Mouse (Mus musculus) ovary, postnatal 10 days (tissue): Measurements from ENCODE around the gene Rp2.

Experiments used
- DNase-seq: peaks from one replicate; pipeline ENCODE4 v3.0.0; 2022; ENCODE audit warnings: low spot score

Rp2 gene

DNA sequence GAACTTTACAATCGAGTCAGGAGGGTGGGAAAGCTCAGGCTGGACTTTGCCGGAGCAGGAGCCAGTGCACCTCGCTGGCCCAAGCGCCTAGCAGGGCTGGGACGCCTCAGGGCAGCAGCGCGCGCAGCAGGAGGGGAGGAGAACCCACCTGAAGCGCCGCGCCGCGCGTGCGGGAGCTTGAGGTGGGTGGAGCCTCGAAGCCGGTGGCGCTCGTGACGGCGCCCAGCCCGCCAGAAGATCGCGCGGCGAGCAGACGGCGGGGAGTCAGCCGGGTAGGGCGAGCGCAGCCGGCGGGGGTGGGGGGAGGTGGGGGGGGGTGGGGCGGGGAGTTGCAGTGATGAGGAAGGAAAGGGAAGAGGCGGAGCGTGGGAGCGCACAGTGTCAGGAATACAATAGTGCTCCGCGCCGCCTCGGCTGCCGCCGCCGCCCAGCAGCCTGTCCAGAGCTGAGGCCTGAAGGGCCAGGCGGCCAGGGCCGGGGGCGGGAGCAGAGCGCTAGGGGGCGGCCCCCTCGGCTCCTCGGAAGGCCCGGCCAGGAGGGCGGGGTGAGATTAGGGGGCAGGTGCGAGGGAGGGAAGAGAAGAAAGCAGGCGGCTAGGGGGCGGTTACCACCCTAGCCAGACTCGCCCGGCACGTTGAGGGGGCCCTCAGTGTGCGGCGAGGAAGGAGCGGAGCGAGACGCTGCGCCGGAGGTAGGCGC, 61.0 kb downstream of the Rp2 start, which contains the start of gene Jade3:
TSS of gene Jade3 (plus strand) at position 549 of the 699 bp plus-strand sequence.
- peak; percentile 43 for DNase-seq

DNA sequence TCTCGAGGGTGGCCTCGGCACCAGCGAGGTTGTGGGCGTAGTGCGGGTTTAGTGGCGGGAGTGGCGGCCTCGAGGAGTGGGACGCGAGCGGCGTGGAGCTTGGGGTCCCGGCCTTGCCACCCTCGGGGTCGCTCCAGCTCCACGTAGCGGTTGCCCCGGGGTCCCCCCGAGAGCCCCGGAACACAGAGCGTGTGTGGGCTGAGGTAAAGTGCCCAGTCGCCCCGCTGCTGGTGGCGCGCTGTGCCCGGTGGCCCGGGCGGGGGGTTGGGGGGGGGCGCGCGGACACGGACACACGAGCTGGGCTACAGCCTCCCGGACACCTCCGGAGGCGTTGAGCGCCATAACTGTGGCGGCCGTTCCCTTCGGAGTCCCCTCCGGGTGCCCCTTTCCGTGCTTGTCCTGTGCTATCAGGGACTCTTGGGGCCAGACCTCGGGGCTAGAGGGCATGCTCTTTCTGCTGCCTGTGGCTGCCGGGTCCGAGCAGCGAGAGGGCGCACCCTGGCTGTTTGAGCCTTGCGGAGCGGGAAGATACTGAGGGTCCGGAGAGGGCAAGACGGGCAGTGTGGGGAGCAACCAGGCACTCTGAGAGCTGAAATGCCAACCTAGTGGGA, 61.7 kb downstream of the Rp2 start:
- peak; percentile 3 for DNase-seq
